Mouse (Mus musculus): ENCODE results near the gene Tmprss11c.
A peak's percentile ranks its signal among the peaks of the same experiment; 100 is the strongest.

DNA sequence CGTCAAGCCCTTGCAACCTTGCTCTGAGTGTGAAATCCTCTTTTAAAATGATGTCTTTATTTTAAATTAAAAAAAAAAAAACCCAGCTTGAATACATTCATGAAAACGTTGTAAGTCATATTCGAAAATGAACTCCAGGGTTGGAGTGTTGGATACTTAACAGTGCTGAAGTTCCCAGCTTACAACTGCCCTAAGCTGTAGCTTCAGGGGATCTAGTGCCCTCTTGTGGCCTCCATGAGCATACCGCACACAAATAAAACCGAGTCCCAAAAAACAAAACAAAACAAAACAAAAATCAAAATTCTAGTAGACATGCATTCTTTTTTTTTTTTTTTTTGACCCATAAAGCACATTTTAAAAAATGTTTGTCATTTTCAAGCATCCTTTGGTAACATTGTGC, 98.3 kb downstream of the Tmprss11c start:
- TF ChIP-seq CTCF (IDR thresholded peaks at IDR 0.05; ENCODE audit: low read depth, low read length) (peak; percentile 23; the same call in 1 of the 2 replicates), GATA2 (IDR thresholded peaks at IDR 0.05; ENCODE audit: borderline replicate concordance, low read depth, low read length) (no peak), TAL1 (conservative IDR thresholded peaks at IDR 0.05; ENCODE audit: low read depth, low read length) (no peak), POLR2AphosphoS5 (IDR thresholded peaks at IDR 0.05; ENCODE audit: insufficient replicate concordance, low read depth, low read length) (no peak), GATA1 (IDR thresholded peaks at IDR 0.05; ENCODE audit: borderline replicate concordance, low read length) (no peak)
